Mouse (Mus musculus): ENCODE measurements at regions not wholly inside any gene's neighbourhood (a gene's known extent, or its start where the extent isn't known, plus 50 kb on each side); places are given as distances from the start of the nearest gene placed in this dataset.

DNA sequence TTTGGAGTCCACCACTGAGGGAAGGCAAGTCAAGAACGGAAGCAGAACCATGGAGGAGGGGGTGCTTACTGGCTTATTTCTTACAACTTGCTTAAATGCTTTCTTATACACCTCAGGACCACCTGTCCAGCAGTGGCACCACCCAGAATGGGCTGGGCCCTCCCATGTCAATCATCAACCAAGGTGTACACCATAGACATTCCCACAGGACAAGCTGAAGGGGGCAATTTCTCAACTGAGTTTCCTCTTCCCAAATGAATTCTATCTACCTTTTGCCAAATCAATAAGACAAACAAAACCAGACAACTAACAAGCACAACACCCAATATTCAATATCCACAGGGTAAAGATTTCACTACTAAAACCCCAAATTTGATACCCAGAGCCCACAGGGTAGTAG is 709.6 kb upstream of the Tmem132c start:
- no peak for TF ChIP-seq CTCF (IDR thresholded peaks at IDR 0.05)
- no peak for TF ChIP-seq EP300 (IDR thresholded peaks at IDR 0.05)
